Mouse (Mus musculus) lung, postnatal 0 days (tissue): Measurements from ENCODE around the gene Pdlim5.

Experiments
- CTCF ChIP-seq: IDR thresholded peaks from 2 replicates; pipeline ENCODE4 v1.5.1; 2016; ENCODE audit warnings: antibody characterized with exemption, mild to moderate bottlenecking
- EP300 ChIP-seq: IDR thresholded peaks from 2 replicates; pipeline ENCODE4 v1.6.1; 2016; ENCODE audit warnings: antibody characterized with exemption, mild to moderate bottlenecking, control low read depth

DNA sequence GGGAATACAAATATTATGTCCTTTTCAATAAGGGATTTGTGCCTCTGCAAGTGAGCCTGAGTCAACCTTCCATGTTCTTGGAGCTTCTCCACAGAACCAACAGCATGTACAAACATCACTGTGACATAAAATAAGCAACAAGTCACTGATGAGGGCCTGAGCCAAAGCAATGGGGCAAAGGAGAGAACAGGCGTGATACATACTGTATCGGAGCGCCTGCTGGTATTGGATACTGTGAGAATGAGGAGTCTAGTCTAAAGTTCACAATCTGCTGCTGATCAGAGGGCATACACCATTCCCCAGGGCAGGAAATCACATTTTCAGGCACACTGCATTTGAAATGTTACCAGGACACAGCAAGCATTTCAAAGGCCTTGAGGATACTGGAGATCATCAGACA lies 119.0 kb downstream of the Pdlim5 start:
- no peak for TF ChIP-seq CTCF
- TF ChIP-seq EP300 = no peak
